Comparison of ENCODE assay signal across 23 mouse cellular contexts in genomic region chr7:113433451-113433850, GRCm38 (mm10). TPM values are rescaled to one million over a fixed set of nuclear protein-coding genes. Genes with fewer than 3 reads are reported as not detected.
DNase-seq lines count a peak whose midpoint lies in the region; TF ChIP-seq lines count a peak whose summit lies in the region.
"Had no signal": no experiment of that assay in that cellular context is flagged by ENCODE, and none has a peak within 500 bp of the region (broad histone marks: within the 10 kb centered on the region; RNA-seq: fewer than 3 reads in every experiment).

No protein-coding gene starts in this region.

- H3K36me3 ChIP-seq in kidney, adult 2 months (ENCODE audit: control insufficient read depth, insufficient read depth, low read length) = no peaks in the 10 kb centered on the region
- H3K36me3 ChIP-seq: embryonic facial prominence, embryonic 13.5 days; embryonic facial prominence, embryonic 15.5 days; forebrain, embryonic 10.5 days; forebrain, embryonic 12.5 days had no signal

- peak; percentile 61 for DNase-seq in kidney, adult 2 months
- no peak for DNase-seq in kidney, postnatal 4 days
- DNase-seq in kidney, adult 9 months = peak; percentile 67
- DNase-seq in kidney, postnatal 25 days = no peak
- DNase-seq: adrenal gland, adult 2 months; adrenal gland, postnatal 10 days; adrenal gland, postnatal 25 days; cerebellum, adult 11 months; cerebellum, adult 18-20 months; cerebellum, adult 8-10 months; cerebellum, adult 9-11 months; cerebellum, postnatal 14 days; cerebellum, postnatal 36 days; embryo, embryonic 11 days had no signal

- H3K27me3 ChIP-seq in kidney, adult 2 months (replicated peaks; ENCODE audit: control insufficient read depth, insufficient read depth, low read length) = no peaks in the 10 kb centered on the region
- H3K27me3 ChIP-seq: embryonic facial prominence, embryonic 13.5 days; embryonic facial prominence, embryonic 15.5 days; forebrain, embryonic 12.5 days had no signal

- 53% methylated on average over 3 of the region's 3 CpGs for WGBS in kidney, adult 2 months

- no peak overlapping the region for H3K4me3 ChIP-seq in kidney, adult 2 months (ENCODE audit: insufficient read depth, low read depth, low read length)
- H3K4me3 ChIP-seq: embryonic facial prominence, embryonic 13.5 days; embryonic facial prominence, embryonic 15.5 days; erythroblast, embryonic 14.5 days; forebrain, embryonic 10.5 days; forebrain, embryonic 12.5 days had no signal

- H3K27ac ChIP-seq in kidney, adult 2 months (ENCODE audit: insufficient read depth, low read depth, low read length) = peak overlapping the region; percentile 71
- H3K27ac ChIP-seq: embryonic facial prominence, embryonic 13.5 days; embryonic facial prominence, embryonic 15.5 days; forebrain, embryonic 10.5 days; forebrain, embryonic 12.5 days had no signal

- TF ChIP-seq CTCF in kidney, adult 2 months (conservative IDR thresholded peaks at IDR 0.05; ENCODE audit: insufficient read depth, insufficient read length, low read depth, low read length) = no peak

- H3K4me1 ChIP-seq in kidney, adult 2 months (ENCODE audit: control insufficient read depth, insufficient read depth, low read length) = peaks cover 4% of the 10 kb centered on the region; the same call in 1 of the 2 replicates
- H3K4me1 ChIP-seq: embryonic facial prominence, embryonic 13.5 days; embryonic facial prominence, embryonic 15.5 days; forebrain, embryonic 10.5 days; forebrain, embryonic 12.5 days had no signal

- TF ChIP-seq POLR2A in kidney, adult 2 months (IDR thresholded peaks at IDR 0.05; ENCODE audit: low read depth, low read length) = no peak

RNA-seq across cellular contexts. Expression of gene Pth, which starts 45.1 kb away (rescaled TPM):
- polyA plus RNA-seq in kidney, adult 2 months (2012; rRNA removed) = not detected in 2 replicates
- polyA plus RNA-seq: adrenal gland, adult 2 months; brain, embryonic 14.5 days; C2C12; embryonic facial prominence, embryonic 13.5 days; erythroblast, embryonic 14.5 days; forebrain, embryonic 10.5 days; forebrain, embryonic 12.5 days; forebrain, embryonic 14.5 days; forebrain, embryonic 16.5 days had no signal

Comparison
In these comparisons a context has a peak if more than half of its experiments do, and no peak if none do; other contexts are left out.
1. DNase-seq: peak in kidney, adult 2 months (single experiment) and kidney, adult 9 months (single experiment); none in kidney, postnatal 4 days (0 of 2) and kidney, postnatal 25 days (0 of 2).